Mouse (Mus musculus): ENCODE data around the gene Spo11. TPM values are rescaled to one million over a fixed set of nuclear protein-coding genes. Genes with fewer than 3 reads are reported as not detected.

Spo11 gene
- total RNA-seq, 2 experiments from 2014 or later, result 0.41 to 0.73 TPM

- no peak for DNase-seq (ENCODE audit: low spot score in 2 of 2)
- intact Hi-C loops (cut with DNase I), result loop anchor here (10.0 kb wide), 1 partner anchor 59 kb away; no protein-coding TSS in a partner anchor
These were observed 48.8 kb downstream of the Spo11 start for GRCm38 (mm10) chr2:173026286-173026685.

- intact Hi-C loops (cut with DNase I), result loop anchor here (10.0 kb wide), 1 partner anchor 58 kb away; no protein-coding TSS in a partner anchor
- no peak for DNase-seq (ENCODE audit: low spot score in 2 of 2)
These were observed 49.2 kb downstream of the Spo11 start for GRCm38 (mm10) chr2:173026688-173027131.

DNA sequence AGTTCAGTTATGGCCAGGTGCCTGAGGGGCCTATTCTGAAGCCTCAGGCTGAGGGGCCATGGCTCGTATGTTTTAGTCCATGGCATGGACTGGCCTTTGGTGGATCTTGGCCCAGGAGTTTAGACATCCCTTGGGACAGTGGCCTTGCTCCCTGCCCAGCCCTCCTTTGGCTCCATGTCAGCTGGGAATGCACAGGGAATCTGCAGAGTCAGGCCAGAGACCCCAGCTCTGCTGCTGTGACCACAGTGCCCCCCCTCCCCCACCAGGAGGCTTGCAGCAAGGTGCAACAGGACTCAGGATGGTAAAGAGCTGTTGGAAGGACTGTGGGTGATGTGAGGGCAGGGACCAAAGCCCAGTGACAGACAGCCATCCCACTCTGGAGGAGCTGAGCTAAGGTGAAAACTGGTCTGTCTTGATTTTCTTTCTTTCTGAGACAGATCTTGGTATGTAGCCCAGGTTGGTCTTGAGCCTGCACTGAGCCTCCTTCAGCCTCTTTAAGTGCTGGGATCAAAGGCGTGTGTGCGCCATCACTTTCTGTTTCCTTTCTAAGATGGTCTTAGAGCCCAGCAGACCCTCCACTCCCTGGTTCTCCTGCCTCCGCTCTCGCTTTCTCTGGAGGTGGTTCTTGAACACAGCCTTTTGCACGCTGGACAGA is 49.8 kb downstream of the Spo11 start:
- DNase-seq (ENCODE audit: low spot score in 2 of 2), result no peak
- intact Hi-C loops (cut with DNase I), result loop anchor here (10.0 kb wide), 1 partner anchor 58 kb away; no protein-coding TSS in a partner anchor

- intact Hi-C loops (cut with DNase I), result loop anchor here (10.0 kb wide), 1 partner anchor 57 kb away; no protein-coding TSS in a partner anchor
- DNase-seq (ENCODE audit: low spot score in 2 of 2), result no peak
These were observed 50.5 kb downstream of the Spo11 start for GRCm38 (mm10) chr2:173027824-173028495.

GRCm38 (mm10) chr2:173028508-173029031 is 51.1 kb downstream of the Spo11 start:
- DNase-seq (ENCODE audit: low spot score in 2 of 2), result no peak
- intact Hi-C loops (cut with DNase I), result loop anchor here (10.0 kb wide), 1 partner anchor 56 kb away; no protein-coding TSS in a partner anchor

GRCm38 (mm10) chr2:173030591-173031338 is 53.3 kb downstream of the Spo11 start:
- intact Hi-C loops (cut with DNase I), result no loop called here
- no peak for DNase-seq (ENCODE audit: low spot score in 2 of 2)

DNA sequence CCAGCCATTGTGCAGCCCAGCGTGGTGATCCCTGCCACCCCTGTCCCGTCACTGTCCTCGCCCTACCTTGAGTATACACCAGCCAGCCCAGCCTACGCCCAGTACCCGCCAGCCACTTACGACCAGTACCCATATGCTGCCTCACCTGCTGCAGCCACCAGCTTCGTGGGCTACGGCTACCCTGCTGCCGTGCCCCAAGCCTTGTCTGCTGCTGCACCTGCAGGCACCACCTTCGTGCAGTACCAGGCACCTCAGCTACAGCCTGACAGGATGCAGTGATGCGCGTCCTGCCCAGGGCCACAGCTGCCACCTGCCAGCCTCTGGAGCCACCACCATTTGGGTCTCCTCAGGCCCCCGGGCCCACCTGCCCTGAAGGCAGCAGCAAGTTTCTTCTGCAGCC is 56.0 kb downstream of the Spo11 start:
- DNase-seq (ENCODE audit: low spot score in 2 of 2), result no peak
- intact Hi-C loops (cut with DNase I), result no loop called here

DNA sequence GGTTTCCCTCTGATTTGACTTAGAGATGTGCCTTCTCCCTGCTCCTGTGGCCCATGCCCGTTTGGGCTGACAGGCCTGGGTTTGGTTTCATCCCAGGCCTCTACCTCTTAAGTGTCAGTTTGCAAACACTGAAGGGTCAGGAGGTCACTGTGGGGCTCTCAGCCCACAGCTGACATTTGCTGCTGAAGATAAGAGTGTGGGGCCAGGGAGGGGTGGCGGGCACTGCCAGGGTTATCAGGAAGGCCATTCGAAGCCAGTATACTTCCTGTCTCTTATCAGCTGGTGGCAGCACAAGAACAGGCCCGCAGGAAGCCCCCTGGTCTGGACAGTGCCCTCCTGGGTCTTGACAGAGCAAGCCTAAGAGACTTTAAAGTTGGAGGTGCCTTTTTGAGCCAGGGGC is 57.5 kb downstream of the Spo11 start:
- intact Hi-C loops (cut with DNase I), result no loop called here
- DNase-seq (ENCODE audit: low spot score in 2 of 2), result no peak

DNA sequence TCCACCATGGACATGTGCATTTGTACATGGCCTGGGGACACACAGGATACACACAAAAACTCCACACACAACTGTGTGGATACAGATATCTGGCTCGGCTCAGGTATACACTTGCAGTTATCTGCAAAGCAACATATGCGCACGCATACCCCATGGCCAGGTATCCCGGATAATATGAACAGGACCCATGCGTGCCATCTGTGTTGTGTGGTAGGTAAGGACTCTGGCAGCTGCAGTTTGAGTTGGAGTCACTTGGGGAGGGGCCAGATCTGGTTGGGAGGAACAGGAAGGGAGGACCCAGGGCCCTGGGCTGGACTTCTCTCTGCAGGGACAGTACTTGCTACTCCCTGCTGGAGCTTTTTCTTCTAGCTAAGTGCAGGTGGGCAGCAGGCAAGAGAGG is 58.2 kb downstream of the Spo11 start:
- intact Hi-C loops (cut with DNase I), result no loop called here

DNA sequence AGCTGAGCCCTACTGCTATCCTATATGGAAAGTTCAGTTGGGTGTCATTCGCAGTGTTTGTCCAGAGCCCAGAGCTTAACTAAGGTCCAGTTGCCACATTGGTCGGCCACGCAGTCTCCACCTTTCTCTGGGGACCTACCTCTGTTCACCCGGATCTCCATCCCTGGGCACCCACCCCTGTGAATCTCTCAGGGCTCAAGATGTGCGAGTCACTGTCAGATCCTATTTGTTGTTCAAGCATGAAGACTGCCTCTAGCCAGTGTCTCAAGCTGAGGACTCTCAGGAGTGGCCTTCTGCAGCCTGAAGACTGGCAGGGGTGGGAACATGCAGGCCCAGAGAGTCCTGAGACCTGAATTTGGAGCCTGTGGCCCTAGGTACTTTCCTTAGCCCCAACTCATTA is 58.6 kb downstream of the Spo11 start:
- intact Hi-C loops (cut with DNase I), result no loop called here
- no peak for DNase-seq (ENCODE audit: low spot score in 2 of 2)

More for the DNA sequence above, 58.2 kb downstream of the Spo11 start:
- no peak for DNase-seq (ENCODE audit: low spot score in 2 of 2)

- intact Hi-C loops (cut with DNase I), result no loop called here
- DNase-seq (ENCODE audit: low spot score in 2 of 2), result no peak
These were observed 59.1 kb downstream of the Spo11 start for GRCm38 (mm10) chr2:173036611-173037010.

GRCm38 (mm10) chr2:173037347-173037746 is 59.8 kb downstream of the Spo11 start:
- no peak for DNase-seq (ENCODE audit: low spot score in 2 of 2)
- intact Hi-C loops (cut with DNase I), result no loop called here

DNA sequence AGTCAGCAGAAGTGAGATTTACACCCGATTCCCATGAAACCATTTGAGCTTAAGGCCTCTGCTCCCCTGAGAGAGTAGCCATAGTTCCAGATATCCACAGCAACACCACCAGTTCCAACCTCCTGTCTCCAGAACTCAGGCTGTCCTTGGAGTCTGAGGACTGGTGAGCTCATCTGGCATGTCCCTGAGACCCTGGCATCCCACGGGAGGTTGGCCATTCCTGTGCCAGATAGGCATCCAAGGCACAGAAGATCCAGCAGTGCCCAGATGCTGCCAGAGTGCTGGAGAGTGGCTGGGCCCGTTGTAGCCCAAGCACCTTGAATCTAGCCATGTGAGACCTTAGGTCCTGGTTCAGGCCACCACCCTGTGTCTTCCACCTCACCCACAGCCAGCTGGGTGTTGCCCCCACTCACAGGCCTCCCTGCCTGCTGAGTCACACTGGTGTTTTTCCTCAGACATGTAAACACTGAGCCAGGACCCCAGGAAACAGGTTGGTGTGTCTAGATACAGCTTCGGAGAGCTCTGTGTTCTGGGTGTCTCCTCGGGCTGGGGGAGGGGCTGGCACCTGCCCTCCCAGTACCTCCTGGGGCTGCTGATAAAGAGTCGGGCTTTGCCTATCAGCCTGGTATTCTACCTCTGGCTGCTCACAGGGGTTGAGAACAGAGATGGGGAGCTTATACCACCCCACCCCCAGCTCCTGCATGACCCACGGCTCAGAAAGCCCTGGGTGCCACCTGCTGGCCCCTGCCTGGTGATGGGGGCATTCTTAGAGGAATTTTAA is 60.5 kb downstream of the Spo11 start:
- DNase-seq (ENCODE audit: low spot score in 2 of 2), result no peak
- intact Hi-C loops (cut with DNase I), result no loop called here

DNA sequence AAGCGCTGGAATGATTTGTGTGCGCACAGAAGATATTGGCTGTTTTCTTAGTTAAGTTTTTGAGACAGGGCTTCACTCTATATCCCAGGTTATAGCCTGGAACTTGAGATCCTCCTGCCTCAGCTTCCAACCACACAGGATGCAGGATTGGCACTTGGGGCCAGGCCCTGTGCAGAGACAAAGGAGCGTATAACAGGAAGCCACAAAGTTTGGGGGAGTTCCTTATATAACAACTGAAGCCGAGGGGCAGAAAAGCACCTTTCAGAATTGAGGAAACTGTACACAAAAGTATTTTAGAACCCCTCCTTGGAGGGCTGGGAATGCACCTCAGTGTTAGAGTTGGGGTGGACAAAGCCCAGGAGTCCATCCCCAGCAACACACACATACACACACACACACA is 61.5 kb downstream of the Spo11 start:
- DNase-seq (ENCODE audit: low spot score in 2 of 2), result no peak
- intact Hi-C loops (cut with DNase I), result no loop called here

- intact Hi-C loops (cut with DNase I), result no loop called here
- DNase-seq (ENCODE audit: low spot score in 2 of 2), result no peak
These were observed 63.3 kb downstream of the Spo11 start for GRCm38 (mm10) chr2:173040803-173041202.

DNA sequence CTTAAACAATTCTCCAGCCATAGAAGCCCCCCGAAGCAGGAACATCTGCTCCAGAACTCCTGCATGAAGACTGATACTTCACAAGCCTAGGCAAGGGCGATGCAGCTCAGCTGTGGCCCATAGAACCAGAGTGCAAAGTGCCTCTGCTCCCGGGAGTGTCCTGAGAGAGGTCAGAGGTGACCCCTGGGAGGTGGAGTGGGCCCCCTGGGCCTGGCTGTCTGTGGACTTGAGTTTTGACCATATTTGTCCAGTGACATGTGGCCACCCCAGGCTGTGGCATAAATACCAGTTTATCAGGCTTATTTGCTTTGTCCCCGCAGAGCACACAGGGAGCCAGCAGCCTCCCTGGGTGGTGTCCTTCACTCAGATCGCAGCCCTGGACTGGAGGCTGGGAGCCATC is 63.7 kb downstream of the Spo11 start:
- intact Hi-C loops (cut with DNase I), result no loop called here
- DNase-seq (ENCODE audit: low spot score in 2 of 2), result no peak

DNA sequence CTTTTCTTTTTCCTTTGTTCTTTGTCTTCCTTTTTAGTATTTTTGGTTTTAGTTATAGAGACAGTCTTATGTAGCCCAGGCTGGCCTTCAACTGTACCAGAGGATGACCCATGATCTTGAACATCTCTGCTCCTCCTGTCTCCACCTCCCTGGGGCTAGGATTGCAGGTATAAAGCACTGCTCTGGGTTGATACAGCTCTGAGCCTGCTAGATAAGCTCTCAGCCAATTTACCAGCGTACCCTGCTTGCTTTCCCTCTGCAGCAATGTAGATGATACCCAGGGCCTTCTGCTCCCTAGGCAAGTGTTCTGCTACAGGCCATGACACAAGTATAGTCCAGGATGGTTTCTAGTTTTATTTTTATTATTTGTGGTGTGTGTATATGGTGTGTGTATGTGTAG is 64.4 kb downstream of the Spo11 start:
- DNase-seq (ENCODE audit: low spot score in 2 of 2), result no peak
- intact Hi-C loops (cut with DNase I), result no loop called here

GRCm38 (mm10) chr2:173042504-173043162 is 65.1 kb downstream of the Spo11 start:
- DNase-seq (ENCODE audit: low spot score in 2 of 2), result no peak
- intact Hi-C loops (cut with DNase I), result no loop called here
